Mouse (Mus musculus) thymus, adult 2 months (tissue): ENCODE measurements at regions not wholly inside any gene's neighbourhood (a gene's known extent, or its start where the extent isn't known, plus 50 kb on each side); places are given as distances from the start of the nearest gene placed in this dataset.

Experiments
- DNase-seq: peaks from one replicate; pipeline ENCODE4 v3.0.0; 2021
- H3K27ac ChIP-seq: fragments of 200-500 bp; 2 replicates; pipeline ENCODE4 v1.5.1; 2012; ENCODE audit warnings: low read length, control low read depth; ENCODE audit not compliant: control insufficient read depth, insufficient read depth
- H3K27me3 ChIP-seq: fragments of 200-500 bp; 2 replicates; pipeline ENCODE4 v1.6.1; 2012; ENCODE audit warnings: mild to moderate bottlenecking, low read length, moderate library complexity, mixed read lengths; ENCODE audit not compliant: control insufficient read depth, insufficient read depth
- H3K36me3 ChIP-seq: fragments of 200-500 bp; 2 replicates; pipeline ENCODE4 v1.6.1; 2012; ENCODE audit warnings: mild to moderate bottlenecking, low read length, moderate library complexity; ENCODE audit not compliant: control insufficient read depth, insufficient read depth
- H3K4me1 ChIP-seq: fragments of 200-500 bp; replicated peaks from 2 replicates; pipeline ENCODE4 v1.6.1; 2012; ENCODE audit warnings: low read length; ENCODE audit not compliant: control insufficient read depth, insufficient read depth
- H3K4me3 ChIP-seq: fragments of 200-500 bp; 2 replicates; pipeline ENCODE4 v1.5.1; 2012; ENCODE audit warnings: mild to moderate bottlenecking, low read length, control low read depth, moderate library complexity; ENCODE audit not compliant: control insufficient read depth, insufficient read depth
- CTCF ChIP-seq: fragments of 200-500 bp; IDR thresholded peaks from 2 replicates; pipeline ENCODE4 v1.5.1; 2012; ENCODE audit warnings: mild to moderate bottlenecking, control low read depth, low read length, moderate library complexity, borderline replicate concordance; ENCODE audit not compliant: control insufficient read depth, poor library complexity, insufficient read depth; ENCODE audit errors: extremely low read depth
- POLR2A ChIP-seq: fragments of 200-500 bp; IDR thresholded peaks from 2 replicates; pipeline ENCODE4 v1.6.1; 2012; ENCODE audit warnings: mild to moderate bottlenecking, low read length, control low read depth, moderate library complexity; ENCODE audit not compliant: control insufficient read depth, poor library complexity, insufficient read depth; ENCODE audit errors: extremely low read depth
- WGBS: fragments of 180-500 bp; shearing (Covaris S2); methylation state at CpG from one replicate; pipeline ENCODE4 v1.1.7; 2018; 5-methylcytosine and 5-hydroxymethylcytosine counted together

DNA sequence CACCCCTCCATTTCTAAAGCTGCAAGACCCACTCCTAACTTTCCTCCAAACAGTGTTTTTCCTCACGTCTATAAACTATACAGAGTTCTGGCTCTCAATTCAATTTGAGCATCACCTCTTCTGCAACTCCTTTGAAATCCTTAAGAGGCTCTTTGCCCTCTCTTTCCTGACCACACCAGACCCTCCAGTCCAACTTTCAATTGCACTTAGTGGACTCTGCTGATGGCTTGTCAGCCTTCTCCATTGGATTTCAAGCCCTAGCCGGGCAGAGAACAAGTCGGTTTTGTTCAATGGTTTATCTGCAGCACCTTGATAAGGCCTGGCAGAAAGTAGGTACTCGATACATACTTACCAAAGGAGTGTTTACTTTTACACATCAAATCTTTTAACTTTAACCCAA is 119.4 kb downstream of the Rps29 start:
- Histone ChIP-seq H3K27me3 (no peaks in the 10 kb centered on the region), H3K36me3 (no peaks in the 10 kb centered on the region), H3K27ac (no peak overlapping the region), H3K4me3 (no peak overlapping the region), H3K4me1 (no peaks in the 10 kb centered on the region)
- TF ChIP-seq CTCF (no peak), POLR2A (no peak)
- DNase-seq = no peak
- 92% methylated on average over 4 of the region's 4 CpGs for WGBS

- Histone ChIP-seq H3K27me3 (no peaks in the 10 kb centered on the region), H3K36me3 (no peaks in the 10 kb centered on the region), H3K4me3 (no peak overlapping the region), H3K27ac (no peak overlapping the region), H3K4me1 (no peaks in the 10 kb centered on the region)
- no peak for DNase-seq
- WGBS = 50% methylated on average over 17 of the region's 17 CpGs
- TF ChIP-seq POLR2A (no peak), CTCF (no peak)
Observed at GRCm38 (mm10) chr12:69023594-69023993, 135.4 kb downstream of the Rps29 start.

- WGBS = 97% methylated on average over 7 of the region's 7 CpGs
Observed at GRCm38 (mm10) chr12:69016705-69017306, 142.2 kb downstream of the Rps29 start.

GRCm38 (mm10) chr12:69005141-69005540 is 153.8 kb downstream of the Rps29 start:
- H3K27ac ChIP-seq = no peak overlapping the region
- no peak overlapping the region for H3K4me3 ChIP-seq
- TF ChIP-seq CTCF = no peak
- no peak for TF ChIP-seq POLR2A
- no peaks in the 10 kb centered on the region for H3K36me3 ChIP-seq
- H3K27me3 ChIP-seq = no peaks in the 10 kb centered on the region
- DNase-seq = no peak
- no peaks in the 10 kb centered on the region for H3K4me1 ChIP-seq

More at GRCm38 (mm10) chr12:69016705-69017306, 142.2 kb downstream of the Rps29 start:
- H3K27ac ChIP-seq = no peak overlapping the region
- H3K4me3 ChIP-seq = no peak overlapping the region
- H3K27me3 ChIP-seq = no peaks in the 10 kb centered on the region
- DNase-seq = no peak
- TF ChIP-seq POLR2A (no peak), CTCF (no peak)
- no peaks in the 10 kb centered on the region for H3K36me3 ChIP-seq
- H3K4me1 ChIP-seq = no peaks in the 10 kb centered on the region

GRCm38 (mm10) chr12:69002106-69002505 is 156.9 kb downstream of the Rps29 start:
- Histone ChIP-seq H3K36me3 (no peaks in the 10 kb centered on the region), H3K27me3 (no peaks in the 10 kb centered on the region), H3K27ac (no peak overlapping the region), H3K4me3 (no peak overlapping the region), H3K4me1 (no peaks in the 10 kb centered on the region)
- TF ChIP-seq POLR2A = no peak
- no peak for TF ChIP-seq CTCF
- no peak for DNase-seq
- WGBS = 89% methylated on average over 5 of the region's 5 CpGs

DNA sequence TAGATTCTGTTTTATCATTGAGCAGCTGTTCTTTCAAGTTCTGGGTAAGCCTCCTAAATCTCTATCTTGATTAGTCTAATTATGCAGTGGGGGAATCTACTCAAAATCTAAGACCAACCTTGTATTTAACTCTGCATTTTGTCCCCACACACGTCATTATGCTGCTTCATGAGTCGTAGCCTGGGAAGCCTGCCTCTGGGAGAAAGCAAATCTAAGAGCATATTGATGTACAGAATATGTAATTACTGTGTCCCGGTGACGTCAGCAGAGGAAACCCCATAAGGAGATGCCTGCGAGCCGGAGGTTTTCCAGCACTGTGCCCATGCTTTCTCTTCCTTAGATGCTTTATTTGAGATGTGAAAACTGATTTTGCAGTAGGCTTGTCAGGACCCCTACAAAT is 161.7 kb downstream of the Rps29 start:
- TF ChIP-seq POLR2A = no peak
- TF ChIP-seq CTCF = no peak
- DNase-seq = no peak

DNA sequence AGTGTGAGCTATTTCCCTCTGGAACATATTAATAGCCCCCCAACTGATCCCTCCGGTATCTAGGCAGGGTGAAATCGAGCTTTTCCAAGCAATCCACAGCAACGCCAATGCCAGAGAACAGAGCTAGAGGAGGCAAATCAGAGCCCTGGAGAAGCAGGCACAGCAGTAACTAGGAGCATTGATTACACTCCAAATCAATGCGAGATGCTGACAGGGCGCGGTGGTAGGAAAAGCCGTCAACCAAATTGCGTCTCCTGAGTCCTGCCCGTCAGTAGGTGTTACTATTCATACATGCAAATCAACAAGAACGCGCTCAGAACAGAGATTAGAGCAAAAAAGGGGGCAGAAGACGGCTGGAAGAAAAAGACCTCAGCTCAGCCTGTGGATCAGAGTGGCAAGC is 162.2 kb downstream of the Rps29 start:
- H3K36me3 ChIP-seq = no peaks in the 10 kb centered on the region
- H3K4me3 ChIP-seq = no peak overlapping the region
- H3K4me1 ChIP-seq = no peaks in the 10 kb centered on the region
- TF ChIP-seq CTCF = no peak
- no peak for TF ChIP-seq POLR2A
- no peak overlapping the region for H3K27ac ChIP-seq
- 73% methylated on average over 12 of the region's 12 CpGs for WGBS
- no peak for DNase-seq
- H3K27me3 ChIP-seq = no peaks in the 10 kb centered on the region

More for the DNA sequence above, 161.7 kb downstream of the Rps29 start:
- no peaks in the 10 kb centered on the region for H3K4me1 ChIP-seq
- WGBS = 89% methylated on average over 6 of the region's 6 CpGs
- H3K36me3 ChIP-seq = no peaks in the 10 kb centered on the region
- no peak overlapping the region for H3K4me3 ChIP-seq
- no peak overlapping the region for H3K27ac ChIP-seq
- H3K27me3 ChIP-seq = no peaks in the 10 kb centered on the region
